Mouse (Mus musculus) testis, adult 2 months (tissue): Measurements from ENCODE around the gene Ngdn. TPM values are rescaled to one million over a fixed set of nuclear protein-coding genes. Genes with fewer than 3 reads are reported as not detected.

ENCODE experiments used
- H3K27ac ChIP-seq: fragments of 200-500 bp; 2 replicates; pipeline ENCODE4 v1.5.1; 2012; ENCODE audit warnings: low read depth, low read length; ENCODE audit not compliant: control insufficient read depth, insufficient read depth
- H3K27me3 ChIP-seq: fragments of 200-500 bp; 2 replicates; pipeline ENCODE4 v1.6.1; 2012; ENCODE audit warnings: mild to moderate bottlenecking, low read length, moderate library complexity; ENCODE audit not compliant: control insufficient read depth, insufficient read depth
- H3K36me3 ChIP-seq: fragments of 200-500 bp; 2 replicates; pipeline ENCODE4 v1.6.1; 2012; ENCODE audit warnings: mild to moderate bottlenecking, low read length; ENCODE audit not compliant: control insufficient read depth, insufficient read depth
- H3K4me1 ChIP-seq: fragments of 200-500 bp; 2 replicates; pipeline ENCODE4 v1.6.1; 2012; ENCODE audit warnings: low read length; ENCODE audit not compliant: control insufficient read depth, insufficient read depth
- H3K4me3 ChIP-seq: fragments of 200-500 bp; 2 replicates; pipeline ENCODE4 v1.5.1; 2012; ENCODE audit warnings: low read depth, mild to moderate bottlenecking, low read length, moderate library complexity, mixed read lengths; ENCODE audit not compliant: control insufficient read depth
- CTCF ChIP-seq: fragments of 200-500 bp; IDR thresholded peaks from 2 replicates; pipeline ENCODE4 v1.5.1; 2012; ENCODE audit warnings: low read depth, mild to moderate bottlenecking, inconsistent platforms, low read length, moderate library complexity; ENCODE audit not compliant: control insufficient read depth, insufficient read depth, insufficient replicate concordance
- POLR2A ChIP-seq: fragments of 200-500 bp; IDR thresholded peaks from 2 replicates; pipeline ENCODE4 v1.6.1; 2012; ENCODE audit warnings: low read depth, mild to moderate bottlenecking, inconsistent platforms, low read length, moderate library complexity; ENCODE audit not compliant: control insufficient read depth
- polyA plus RNA-seq: library from polyadenylated mRNA; depleted of rRNA; stranded (reverse); fragments of >200 nt; gene quantifications from 2 replicates; pipeline ENCODE4 v1.2.3, GENCODE M21; 2012

Gene Ngdn
- polyA plus RNA-seq, 1 experiment, result 13.1 TPM

DNA sequence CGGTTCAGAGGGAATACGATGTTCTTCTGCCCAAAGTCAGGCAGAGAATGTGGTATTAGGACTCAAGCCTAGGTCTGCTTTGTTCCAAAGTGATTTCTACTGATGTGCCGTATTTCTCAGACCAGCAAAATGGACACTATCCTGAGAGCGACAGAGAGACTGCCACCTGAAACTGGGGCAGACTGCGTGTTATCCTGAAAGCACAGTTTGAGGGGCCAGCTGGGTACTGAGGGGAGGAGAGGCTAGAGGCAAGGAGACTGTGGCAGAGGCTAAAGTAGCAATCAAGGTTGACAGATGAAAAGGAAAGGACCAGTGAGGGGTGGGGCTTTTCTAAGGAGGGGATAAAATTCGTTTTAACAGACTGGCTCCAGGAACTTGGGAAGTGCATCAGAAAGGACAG is 14.4 kb upstream of the Ngdn start:
- Histone ChIP-seq H3K27ac (no peak overlapping the region), H3K27me3 (no peaks in the 10 kb centered on the region), H3K36me3 (no peaks in the 10 kb centered on the region), H3K4me3 (no peak overlapping the region), H3K4me1 (peaks cover 6% of the 10 kb centered on the region)
- TF ChIP-seq CTCF, result no peak
- no peak for TF ChIP-seq POLR2A

DNA sequence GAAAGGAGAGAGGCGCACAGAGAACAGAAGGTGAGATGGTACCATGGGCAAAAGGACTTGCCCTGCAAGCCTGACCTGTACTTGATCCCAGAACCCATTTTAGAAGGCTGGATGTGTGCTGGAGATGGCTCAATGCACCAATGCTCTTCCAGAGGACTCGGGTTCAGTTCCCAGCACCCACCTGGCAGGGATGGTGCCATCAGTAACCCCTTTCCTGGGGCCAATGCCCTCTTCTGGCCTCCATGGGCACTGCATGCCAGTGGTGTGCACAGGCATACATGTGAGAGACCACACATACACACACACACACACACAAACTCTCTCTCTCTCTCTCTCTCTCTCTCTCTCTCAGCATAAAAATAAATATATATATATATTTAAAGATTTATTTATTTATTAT is 13.8 kb upstream of the Ngdn start:
- Histone ChIP-seq H3K4me3 (no peak overlapping the region), H3K27ac (no peak overlapping the region), H3K27me3 (no peaks in the 10 kb centered on the region), H3K4me1 (peaks cover 6% of the 10 kb centered on the region), H3K36me3 (no peaks in the 10 kb centered on the region)
- no peak for TF ChIP-seq POLR2A
- peak; percentile 21; the same call in 1 of the 2 replicates for TF ChIP-seq CTCF

- TF ChIP-seq POLR2A (peak; percentile 9; the same call in 1 of the 2 replicates), CTCF (no peak)
- Histone ChIP-seq H3K36me3 (no peaks in the 10 kb centered on the region), H3K27me3 (no peaks in the 10 kb centered on the region), H3K4me3 (no peak overlapping the region), H3K27ac (peak overlapping the region; percentile 82; the same call in 1 of the 2 replicates), H3K4me1 (peaks cover 6% of the 10 kb centered on the region)
Measured at GRCm38 (mm10) chr14:55001938-55002686, 13.1 kb upstream of the Ngdn start.

- Histone ChIP-seq H3K27ac (peak overlapping the region; percentile 82), H3K4me1 (peaks cover 6% of the 10 kb centered on the region), H3K36me3 (no peaks in the 10 kb centered on the region), H3K27me3 (no peaks in the 10 kb centered on the region), H3K4me3 (no peak overlapping the region)
- TF ChIP-seq CTCF (no peak), POLR2A (no peak)
Measured at GRCm38 (mm10) chr14:55002687-55003120, 12.6 kb upstream of the Ngdn start.

DNA sequence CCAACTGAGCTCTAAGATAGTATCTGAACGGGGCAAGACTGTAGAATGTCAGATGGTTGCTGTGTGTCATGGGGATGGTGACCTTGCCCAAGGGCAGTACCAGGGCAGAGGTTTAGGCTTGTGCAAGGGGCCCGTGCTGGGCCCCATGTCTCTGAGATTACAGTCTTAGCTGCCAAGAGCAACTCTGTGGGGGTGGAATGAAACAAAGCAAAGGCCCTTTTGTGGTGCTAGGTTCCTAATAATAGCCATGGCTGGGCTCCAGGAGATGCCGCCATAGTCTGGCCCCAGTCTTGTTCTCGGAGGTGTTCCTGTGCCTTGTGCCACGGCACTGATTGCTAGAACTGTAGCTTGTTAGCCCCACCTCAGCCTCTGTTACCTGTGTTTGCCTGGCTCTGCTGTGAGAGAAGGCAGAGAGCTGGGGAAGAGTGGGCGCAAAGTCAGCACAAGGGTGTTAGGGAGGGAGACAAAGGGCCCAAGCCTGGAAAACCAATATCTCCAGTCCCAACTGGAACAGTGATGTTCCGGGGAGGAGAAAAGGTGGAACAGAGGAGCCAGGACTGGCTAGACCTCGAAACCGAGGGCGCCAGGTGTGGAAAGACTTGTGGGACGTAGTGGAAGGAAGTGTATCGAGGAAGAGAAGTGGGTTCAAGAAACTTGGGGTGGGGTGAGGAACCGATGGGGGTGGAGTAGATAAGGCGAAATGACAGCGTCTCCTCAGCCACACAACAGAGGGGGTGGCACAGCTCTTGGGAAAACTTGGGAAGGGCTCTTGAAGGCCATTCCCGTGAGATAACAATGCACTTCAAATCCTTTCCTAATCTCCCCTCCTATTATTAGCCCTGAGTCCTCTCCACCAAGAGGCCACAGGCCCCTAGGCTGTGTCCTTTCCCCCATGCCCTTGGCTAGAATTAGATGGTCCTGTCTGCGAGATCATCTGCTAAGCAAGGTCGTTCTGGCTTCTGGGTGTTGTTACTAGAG is 11.1 kb upstream of the Ngdn start:
- H3K27ac ChIP-seq, result peak overlapping the region; percentile 67
- H3K27me3 ChIP-seq, result no peaks in the 10 kb centered on the region
- no peak overlapping the region for H3K4me3 ChIP-seq
- no peaks in the 10 kb centered on the region for H3K36me3 ChIP-seq
- TF ChIP-seq POLR2A, result no peak
- no peak for TF ChIP-seq CTCF
- H3K4me1 ChIP-seq, result peaks cover 6% of the 10 kb centered on the region

GRCm38 (mm10) chr14:55005506-55005905 is 9.7 kb upstream of the Ngdn start:
- Histone ChIP-seq H3K36me3 (no peaks in the 10 kb centered on the region), H3K27ac (no peak overlapping the region), H3K4me1 (peaks cover 6% of the 10 kb centered on the region), H3K27me3 (no peaks in the 10 kb centered on the region), H3K4me3 (no peak overlapping the region)
- TF ChIP-seq CTCF, result no peak
- TF ChIP-seq POLR2A, result no peak

- no peak for TF ChIP-seq POLR2A
- TF ChIP-seq CTCF, result no peak
- Histone ChIP-seq H3K4me3 (no peak overlapping the region), H3K27me3 (no peaks in the 10 kb centered on the region), H3K36me3 (no peaks in the 10 kb centered on the region), H3K27ac (no peak overlapping the region), H3K4me1 (peaks cover 6% of the 10 kb centered on the region)
Measured at GRCm38 (mm10) chr14:55005967-55006366, 9.3 kb upstream of the Ngdn start.
